Mouse (Mus musculus) frontal cortex, adult 2 months (tissue): ENCODE measurements at regions not wholly inside any gene's neighbourhood (a gene's known extent, or its start where the extent isn't known, plus 50 kb on each side); places are given as distances from the start of the nearest gene placed in this dataset.
"Not testable (repeated sequence)": the region's sequence is repeated elsewhere in the genome, so short reads cannot be mapped to it uniquely, and the experiment has no call there.

Experiments used
- DNase-seq, 2 experiments: peaks; one replicate each; pipeline ENCODE4 v3.0.0; 2022; ENCODE audit warnings: low spot score in 1 of 2; ENCODE audit errors: extremely low spot score in 1 of 2

GRCm38 (mm10) chr15:5841369-5842149 is 458.0 kb upstream of the Dab2 start:
- DNase-seq = not testable (repeated sequence)

GRCm38 (mm10) chr15:5846571-5846970 is 453.0 kb upstream of the Dab2 start:
- DNase-seq = no peak

GRCm38 (mm10) chr15:5847413-5848100 is 452.0 kb upstream of the Dab2 start:
- DNase-seq = no peak

GRCm38 (mm10) chr15:5852523-5852922 is 447.1 kb upstream of the Dab2 start:
- no peak for DNase-seq

GRCm38 (mm10) chr15:5869289-5869688 is 430.3 kb upstream of the Dab2 start:
- peak in 1 of 2 experiments; percentile 5 for DNase-seq

GRCm38 (mm10) chr15:5869866-5870265 is 429.7 kb upstream of the Dab2 start:
- no peak for DNase-seq

GRCm38 (mm10) chr15:5872042-5872441 is 427.5 kb upstream of the Dab2 start:
- DNase-seq = no peak

- DNase-seq = peak in 1 of 2 experiments; percentile 4
Observed at GRCm38 (mm10) chr15:5877749-5878148, 421.8 kb upstream of the Dab2 start.

- DNase-seq = no peak
Observed at GRCm38 (mm10) chr15:5891188-5891587, 408.4 kb upstream of the Dab2 start.

GRCm38 (mm10) chr15:5892034-5892433 is 407.6 kb upstream of the Dab2 start:
- DNase-seq = no peak

- DNase-seq = not testable (repeated sequence)
Observed at GRCm38 (mm10) chr15:5895688-5896470, 403.7 kb upstream of the Dab2 start.

- peak; percentile 3 to 67 for DNase-seq
Observed at GRCm38 (mm10) chr15:5915261-5915660, 384.3 kb upstream of the Dab2 start.

GRCm38 (mm10) chr15:5920058-5920457 is 379.5 kb upstream of the Dab2 start:
- DNase-seq = no peak

GRCm38 (mm10) chr15:5927768-5928167 is 371.8 kb upstream of the Dab2 start:
- DNase-seq = no peak

GRCm38 (mm10) chr15:5933586-5933985 is 366.0 kb upstream of the Dab2 start:
- DNase-seq = no peak

- no peak for DNase-seq
Observed at GRCm38 (mm10) chr15:5940945-5941344, 358.6 kb upstream of the Dab2 start.

GRCm38 (mm10) chr15:5946650-5947049 is 352.9 kb upstream of the Dab2 start:
- DNase-seq = no peak

- no peak for DNase-seq
Observed at GRCm38 (mm10) chr15:5950919-5951318, 348.7 kb upstream of the Dab2 start.

GRCm38 (mm10) chr15:5951661-5952060 is 347.9 kb upstream of the Dab2 start:
- not testable (repeated sequence) for DNase-seq

GRCm38 (mm10) chr15:5953106-5953505 is 346.5 kb upstream of the Dab2 start:
- no peak for DNase-seq

GRCm38 (mm10) chr15:5991351-5992065 is 308.1 kb upstream of the Dab2 start:
- DNase-seq = no peak
